Mouse (Mus musculus) urinary bladder, postnatal 36 days (tissue): ENCODE measurements around the gene 9130213A22Rik.

Experiments used
- DNase-seq, 2 experiments: peaks; one replicate each; pipeline ENCODE4 v3.0.0; 2022; ENCODE audit warnings: low spot score in 2 of 2, mixed read lengths in 1 of 2

Gene 9130213A22Rik

GRCm38 (mm10) chr11:69122336-69122951 lies at the start of gene 9130213A22Rik:
Gene 9130213A22Rik, minus strand, starts transcription at chr11:69122589.
- DNase-seq, result peak; percentile 81 to 85

DNA sequence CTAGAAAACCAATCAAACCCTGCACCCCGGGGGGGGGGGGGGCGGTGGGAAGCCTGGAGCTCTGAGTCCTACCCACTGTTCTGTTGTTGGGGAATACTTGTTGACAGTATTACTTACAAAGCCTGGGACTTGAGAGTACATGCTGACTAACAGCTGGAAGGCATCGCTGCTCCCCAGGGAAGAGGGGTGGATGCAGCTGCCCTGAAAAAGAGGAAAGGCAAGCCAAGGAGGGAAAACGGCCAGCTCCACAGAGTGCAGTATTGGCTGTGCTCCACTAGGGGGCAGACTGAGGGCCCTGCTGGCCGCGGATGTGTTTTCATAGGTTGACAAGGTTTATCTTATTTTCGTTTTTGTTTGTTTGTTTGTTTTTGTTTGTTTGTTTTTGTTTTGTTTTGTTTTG lies 49.2 kb upstream of the 9130213A22Rik start:
- peak; percentile 39 to 83 for DNase-seq

GRCm38 (mm10) chr11:69169313-69169712 lies 46.9 kb upstream of the 9130213A22Rik start:
- DNase-seq, result no peak

- no peak for DNase-seq
Measured at GRCm38 (mm10) chr11:69156800-69157199, 34.4 kb upstream of the 9130213A22Rik start, which contains the start of gene Alox12b. Gene Alox12b, plus strand, starts transcription at chr11:69156989.

GRCm38 (mm10) chr11:69155351-69155750 lies 33.0 kb upstream of the 9130213A22Rik start:
- no peak for DNase-seq

GRCm38 (mm10) chr11:69153831-69154230 lies 31.4 kb upstream of the 9130213A22Rik start:
- DNase-seq, result no peak

GRCm38 (mm10) chr11:69151004-69151403 lies 28.6 kb upstream of the 9130213A22Rik start:
- DNase-seq, result no peak

GRCm38 (mm10) chr11:69150444-69150843 lies 28.1 kb upstream of the 9130213A22Rik start:
- DNase-seq, result peak; percentile 44 to 47

DNA sequence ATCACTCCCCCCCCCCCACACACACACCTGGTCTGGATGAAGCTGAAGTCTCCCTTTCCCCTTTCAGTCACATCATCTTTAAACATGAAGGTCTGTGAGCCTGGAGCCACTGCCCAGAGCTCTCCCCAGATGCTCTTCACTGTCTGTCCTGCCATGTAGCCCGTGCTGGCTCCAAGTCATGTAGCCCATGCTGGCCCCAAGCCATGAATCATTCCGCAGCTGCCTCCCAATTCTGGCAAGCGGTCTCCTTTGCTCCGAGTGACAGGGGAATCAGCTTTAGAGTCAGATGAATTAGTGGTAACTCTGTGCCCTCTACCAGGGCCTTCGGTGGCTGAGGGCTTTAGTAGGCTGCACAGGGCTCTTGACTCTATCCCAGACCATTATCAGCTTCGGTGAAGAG lies 27.3 kb upstream of the 9130213A22Rik start:
- no peak for DNase-seq

DNA sequence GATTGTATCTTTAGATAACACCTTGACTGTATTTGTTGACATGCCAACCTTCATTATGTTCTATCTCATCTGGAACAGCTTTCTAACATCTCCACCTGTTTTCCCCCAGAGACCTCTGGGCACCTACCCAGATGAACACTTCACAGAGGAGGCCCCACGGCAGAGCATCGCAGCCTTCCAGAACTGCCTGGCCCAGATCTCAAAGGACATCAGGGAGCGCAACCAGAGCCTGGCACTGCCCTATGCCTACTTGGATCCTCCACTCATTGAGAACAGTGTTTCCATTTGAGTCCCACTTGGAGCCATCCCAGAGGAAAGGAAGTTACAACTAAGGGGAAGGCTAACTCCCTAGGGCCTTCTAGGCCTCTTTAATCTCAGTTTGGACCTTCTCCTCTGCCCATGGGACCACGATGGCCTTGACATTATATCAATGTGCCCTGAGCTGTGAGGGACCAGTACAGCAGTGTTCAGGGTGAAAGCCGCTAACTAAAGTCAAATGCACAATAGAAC lies 26.1 kb upstream of the 9130213A22Rik start:
- DNase-seq, result no peak

- DNase-seq, result no peak
Measured at GRCm38 (mm10) chr11:69147546-69147945, 25.2 kb upstream of the 9130213A22Rik start.

- no peak for DNase-seq
Measured at GRCm38 (mm10) chr11:69135361-69135760, 13.0 kb upstream of the 9130213A22Rik start.

- DNase-seq, result no peak
Measured at GRCm38 (mm10) chr11:69134622-69134968, 12.2 kb upstream of the 9130213A22Rik start.

GRCm38 (mm10) chr11:69133923-69134621 lies 11.7 kb upstream of the 9130213A22Rik start:
- DNase-seq, result peak in 1 of 2 experiments; percentile 45

- no peak for DNase-seq
Measured at GRCm38 (mm10) chr11:69133566-69133922, 11.2 kb upstream of the 9130213A22Rik start.

DNA sequence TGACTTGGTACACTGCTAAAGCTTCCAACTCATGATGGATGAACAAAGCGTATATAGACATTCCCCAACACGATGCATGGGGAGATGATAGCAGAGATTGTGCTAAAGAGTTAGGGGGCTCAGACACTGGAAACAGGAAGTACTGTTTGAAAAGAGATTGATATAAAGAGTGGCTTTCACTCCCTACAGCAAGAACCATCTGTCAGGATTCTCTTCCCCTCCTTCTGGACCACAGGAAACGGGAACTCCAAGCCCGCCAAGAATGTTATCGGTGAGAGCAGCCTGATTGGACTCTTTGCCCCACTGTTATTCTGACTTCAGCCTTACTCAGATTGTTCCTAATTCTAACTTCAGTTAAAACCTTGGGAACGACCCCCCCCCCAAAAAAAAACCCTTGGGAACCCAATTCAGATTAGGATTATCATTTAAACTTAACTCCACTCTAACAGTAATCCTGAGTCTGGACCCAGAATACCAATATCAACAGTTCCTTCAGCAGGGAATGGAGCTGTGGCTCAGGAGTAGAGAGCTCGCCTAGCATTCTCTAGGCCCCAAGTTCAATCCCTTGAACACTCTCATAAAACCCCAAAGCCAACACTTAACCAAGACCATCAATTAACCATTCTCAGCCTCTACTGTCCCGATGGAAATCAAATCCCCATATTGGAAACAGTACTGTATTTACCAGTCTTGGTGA lies 6.2 kb upstream of the 9130213A22Rik start:
- no peak for DNase-seq

- DNase-seq, result no peak
Measured at GRCm38 (mm10) chr11:69126706-69127095, 4.3 kb upstream of the 9130213A22Rik start.

- DNase-seq, result no peak
Measured at GRCm38 (mm10) chr11:69125919-69126705, 3.7 kb upstream of the 9130213A22Rik start.

DNA sequence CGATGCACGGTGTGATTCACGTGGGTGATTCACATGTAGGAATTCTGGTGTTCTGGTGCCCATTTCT lies 3.3 kb upstream of the 9130213A22Rik start, which contains the start of gene Aloxe3:
Gene Aloxe3, plus strand, starts transcription at position 45 of the 67 bp plus-strand sequence.
- DNase-seq, result no peak

DNA sequence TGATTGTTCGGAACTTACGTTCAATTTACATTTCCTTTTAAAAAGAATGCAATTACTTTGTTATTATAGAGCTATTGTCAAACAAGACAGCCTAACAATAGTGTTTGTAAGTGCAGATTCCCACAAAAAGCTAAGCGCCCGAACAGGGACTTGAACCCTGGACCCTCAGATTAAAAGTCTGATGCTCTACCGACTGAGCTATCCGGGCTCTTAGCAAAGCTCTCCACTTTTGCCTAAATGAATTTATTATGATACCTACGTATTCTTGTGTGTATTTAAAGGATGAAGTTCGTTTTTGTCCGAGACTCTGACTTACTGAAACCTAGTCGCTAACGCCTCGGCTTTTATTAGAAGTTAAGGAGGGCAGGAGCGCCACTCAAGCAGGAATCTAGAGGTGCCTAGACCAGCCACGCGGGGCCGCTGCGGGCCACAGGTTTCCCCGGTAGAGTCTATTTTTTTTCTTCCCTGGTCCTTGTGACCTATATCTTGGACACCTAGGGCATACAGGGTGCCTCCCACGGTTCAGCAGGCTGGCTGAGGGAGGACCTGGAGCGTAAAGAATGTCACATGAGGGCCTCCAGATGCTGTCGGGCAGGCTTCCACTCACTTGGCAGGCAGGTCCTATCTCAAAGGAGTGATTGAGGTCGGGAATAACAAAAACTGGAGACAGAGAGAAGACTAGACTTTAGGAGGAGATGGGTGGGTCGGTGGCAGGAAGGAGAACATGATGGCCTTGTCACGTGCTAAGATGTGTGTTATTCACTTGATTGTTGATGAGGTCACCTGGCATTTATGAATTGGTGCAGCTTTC lies 2.9 kb upstream of the 9130213A22Rik start:
- DNase-seq, result peak; percentile 68 to 78

GRCm38 (mm10) chr11:69124498-69124847 lies 2.1 kb upstream of the 9130213A22Rik start:
- DNase-seq, result no peak
